Mouse (Mus musculus): ENCODE results near the gene Cryz.
"Not testable (repeated sequence)": the region's sequence is repeated elsewhere in the genome, so short reads cannot be mapped to it uniquely, and the experiment has no call there.

The Cryz gene

GRCm38 (mm10) chr3:154611888-154612287, 15.4 kb downstream of the Cryz start:
- no peak for DNase-seq (ENCODE audit: low spot score)

- no peak for DNase-seq (ENCODE audit: low spot score)
Observed at GRCm38 (mm10) chr3:154614771-154615170, 18.3 kb downstream of the Cryz start.

- no peak for DNase-seq (ENCODE audit: low spot score)
Observed at GRCm38 (mm10) chr3:154615304-154615703, 18.8 kb downstream of the Cryz start.

- DNase-seq (ENCODE audit: low spot score), result no peak
Observed at GRCm38 (mm10) chr3:154616106-154616505, 19.6 kb downstream of the Cryz start.

- DNase-seq (ENCODE audit: low spot score), result no peak
Observed at GRCm38 (mm10) chr3:154628284-154628683, 31.8 kb downstream of the Cryz start.

GRCm38 (mm10) chr3:154631281-154631680, 34.8 kb downstream of the Cryz start:
- not testable (repeated sequence) for DNase-seq (ENCODE audit: low spot score)

GRCm38 (mm10) chr3:154633091-154633490, 36.6 kb downstream of the Cryz start:
- no peak for DNase-seq (ENCODE audit: low spot score)

GRCm38 (mm10) chr3:154646638-154647442, 50.3 kb downstream of the Cryz start:
- DNase-seq (ENCODE audit: low spot score), result no peak

- no peak for DNase-seq (ENCODE audit: low spot score)
Observed at GRCm38 (mm10) chr3:154647443-154647780, 50.9 kb downstream of the Cryz start.

- DNase-seq (ENCODE audit: low spot score), result no peak
Observed at GRCm38 (mm10) chr3:154649411-154650285, 53.1 kb downstream of the Cryz start.

GRCm38 (mm10) chr3:154651192-154651821, 54.8 kb downstream of the Cryz start:
- DNase-seq (ENCODE audit: low spot score), result no peak

- DNase-seq (ENCODE audit: low spot score), result no peak
Observed at GRCm38 (mm10) chr3:154652581-154653420, 56.3 kb downstream of the Cryz start.

GRCm38 (mm10) chr3:154653454-154653853, 56.9 kb downstream of the Cryz start:
- no peak for DNase-seq (ENCODE audit: low spot score)

- no peak for DNase-seq (ENCODE audit: low spot score)
Observed at GRCm38 (mm10) chr3:154654284-154654683, 57.8 kb downstream of the Cryz start.

GRCm38 (mm10) chr3:154654901-154655300, 58.4 kb downstream of the Cryz start:
- DNase-seq (ENCODE audit: low spot score), result no peak

GRCm38 (mm10) chr3:154655711-154656110, 59.2 kb downstream of the Cryz start:
- no peak for DNase-seq (ENCODE audit: low spot score)

GRCm38 (mm10) chr3:154663545-154663944, 67.0 kb downstream of the Cryz start, which contains the start of gene Erich3:
Erich3 (plus strand) TSS chr3:154663859.
- no peak for DNase-seq (ENCODE audit: low spot score)

GRCm38 (mm10) chr3:154663976-154664581, 67.6 kb downstream of the Cryz start:
- DNase-seq (ENCODE audit: low spot score), result no peak

- no peak for DNase-seq (ENCODE audit: low spot score)
Observed at GRCm38 (mm10) chr3:154664636-154665035, 68.1 kb downstream of the Cryz start.

GRCm38 (mm10) chr3:154668485-154668884, 72.0 kb downstream of the Cryz start:
- no peak for DNase-seq (ENCODE audit: low spot score)

- no peak for DNase-seq (ENCODE audit: low spot score)
Observed at GRCm38 (mm10) chr3:154670584-154670983, 74.1 kb downstream of the Cryz start.
